Mouse (Mus musculus) regulatory T cell (primary cell): ENCODE results near the gene Xirp1.
"Not testable (repeated sequence)": the region's sequence is repeated elsewhere in the genome, so short reads cannot be mapped to it uniquely, and the experiment has no call there.

ENCODE experiments used
- in situ Hi-C: fragments of 300-600 bp; cut with MboI, MseI; formaldehyde crosslinking; loops from one replicate; pipeline ENCODE4 v1.15.1; 2025; ENCODE audit warnings: high pct_unique_total_duplicates

The Xirp1 gene

GRCm38 (mm10) chr9:120020285-120020890 lies 3.0 kb downstream of the Xirp1 start:
- in situ Hi-C loops = no loop called here

DNA sequence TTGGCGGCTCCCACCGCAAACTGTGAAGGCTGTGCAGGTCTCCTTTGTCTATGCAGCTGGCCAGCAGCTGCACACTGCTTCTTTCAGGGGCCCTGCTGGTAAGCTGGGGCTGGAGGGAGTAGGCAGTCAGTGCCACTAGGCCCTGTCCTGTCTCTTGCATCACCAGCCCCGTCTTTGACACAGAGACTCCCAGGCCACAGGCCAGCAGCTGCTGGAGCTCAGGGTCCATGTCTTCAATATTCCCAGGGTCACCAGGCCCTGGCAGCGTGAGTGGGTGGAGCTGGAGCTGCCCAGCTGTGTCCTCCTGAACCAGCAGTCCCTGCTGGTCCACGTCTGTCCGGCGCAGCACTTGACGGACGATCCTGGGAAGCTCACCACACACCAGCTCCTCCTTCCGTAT lies 6.4 kb downstream of the Xirp1 start:
- in situ Hi-C loops = no loop called here

DNA sequence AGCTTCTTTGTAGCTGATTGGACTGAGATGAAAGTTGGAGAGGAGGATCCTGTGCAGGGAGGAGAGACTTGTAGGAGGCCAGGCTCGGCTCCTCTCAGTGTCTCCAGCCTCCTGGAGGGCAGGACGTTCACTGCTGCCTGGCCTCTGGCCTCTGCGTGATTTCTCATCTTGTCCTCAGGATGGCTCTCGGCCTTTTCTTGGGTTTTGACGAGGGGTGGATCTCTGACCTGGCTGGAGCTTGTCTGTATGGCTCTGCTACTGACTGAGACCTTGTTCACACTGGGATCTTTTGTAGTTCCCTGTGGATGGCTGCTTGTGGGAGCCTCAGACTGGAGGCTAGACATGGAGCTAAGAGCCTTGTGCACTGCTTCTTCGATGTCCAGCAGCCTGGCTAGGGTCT lies 8.6 kb downstream of the Xirp1 start:
- in situ Hi-C loops = no loop called here

- in situ Hi-C loops = no loop called here
Measured at GRCm38 (mm10) chr9:120013251-120013820, 10.1 kb downstream of the Xirp1 start.

- in situ Hi-C loops = no loop called here
Measured at GRCm38 (mm10) chr9:120012781-120013180, 10.6 kb downstream of the Xirp1 start.

DNA sequence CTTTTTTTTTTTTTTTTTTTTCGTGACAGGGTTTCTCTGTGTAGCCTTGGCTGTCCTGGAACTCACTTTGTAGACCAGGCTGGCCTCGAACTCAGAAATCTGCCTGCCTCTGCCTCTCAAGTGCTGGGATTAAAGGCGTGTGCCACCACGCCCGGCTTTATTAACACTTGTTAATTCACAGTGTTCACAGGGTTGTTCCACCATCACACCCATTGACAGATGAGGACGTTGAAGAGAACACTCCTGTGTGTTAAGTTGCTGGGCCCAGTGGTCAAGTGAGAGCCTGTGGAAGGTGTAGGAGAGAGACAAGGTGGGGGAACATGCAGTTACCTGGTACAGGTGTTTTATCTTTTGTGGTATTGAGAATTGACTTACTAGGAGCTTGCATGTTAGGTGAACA lies 11.2 kb downstream of the Xirp1 start:
- in situ Hi-C loops = not testable (repeated sequence)

DNA sequence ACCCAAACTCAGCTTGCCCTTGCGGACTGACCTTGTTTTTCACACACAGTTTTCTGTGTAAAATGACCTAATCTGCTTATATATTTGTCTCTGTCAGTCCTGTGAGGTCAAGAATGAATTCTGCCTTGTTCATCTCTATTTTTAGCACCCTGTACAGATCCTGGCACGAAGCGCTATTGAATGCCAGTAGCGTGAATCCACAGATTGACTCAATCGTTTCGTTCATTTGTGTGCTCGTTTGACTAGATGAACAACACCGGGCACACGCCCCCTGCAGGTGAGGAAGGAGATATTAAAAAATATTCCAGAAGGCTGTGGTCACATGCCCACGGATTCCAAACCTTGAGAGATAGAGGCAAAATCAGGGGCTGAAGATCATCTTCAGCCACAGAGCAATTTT lies 11.9 kb downstream of the Xirp1 start:
- in situ Hi-C loops = no loop called here

GRCm38 (mm10) chr9:120010781-120011511 lies 12.5 kb downstream of the Xirp1 start:
- in situ Hi-C loops = no loop called here

GRCm38 (mm10) chr9:120009871-120010270 lies 13.5 kb downstream of the Xirp1 start:
- in situ Hi-C loops = no loop called here

DNA sequence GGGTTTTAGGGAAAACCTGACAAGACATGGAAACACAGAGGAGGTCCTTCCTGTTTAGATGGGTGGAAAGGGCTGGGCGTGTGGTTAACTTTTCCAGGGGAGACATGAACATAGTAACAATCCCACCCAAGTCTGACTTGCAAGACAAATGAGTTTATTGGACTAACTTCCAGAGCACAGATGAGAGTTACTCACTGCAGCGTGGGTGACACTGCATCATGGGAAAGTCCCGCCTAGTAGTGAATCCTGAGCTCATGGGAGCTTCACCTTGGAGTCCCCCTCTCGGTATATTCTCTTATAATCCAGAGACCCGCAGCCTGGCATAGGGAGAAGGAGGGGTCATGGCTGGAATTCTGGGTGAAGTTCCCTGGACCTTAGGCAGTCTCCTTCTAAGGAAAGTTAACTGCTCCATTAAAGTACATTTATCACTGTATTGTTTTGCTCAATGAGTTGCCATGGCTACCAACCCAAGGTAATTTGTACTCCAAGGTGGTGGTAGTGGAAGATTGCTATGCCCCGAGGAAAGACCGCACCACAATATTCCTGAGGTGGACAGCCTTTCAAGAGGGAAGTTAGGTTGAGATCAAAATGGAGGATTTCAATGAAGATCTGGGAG lies 14.1 kb downstream of the Xirp1 start:
- in situ Hi-C loops = no loop called here

GRCm38 (mm10) chr9:120007833-120008232 lies 15.6 kb downstream of the Xirp1 start:
- in situ Hi-C loops = no loop called here

GRCm38 (mm10) chr9:120005936-120006335 lies 17.5 kb downstream of the Xirp1 start:
- in situ Hi-C loops = no loop called here

DNA sequence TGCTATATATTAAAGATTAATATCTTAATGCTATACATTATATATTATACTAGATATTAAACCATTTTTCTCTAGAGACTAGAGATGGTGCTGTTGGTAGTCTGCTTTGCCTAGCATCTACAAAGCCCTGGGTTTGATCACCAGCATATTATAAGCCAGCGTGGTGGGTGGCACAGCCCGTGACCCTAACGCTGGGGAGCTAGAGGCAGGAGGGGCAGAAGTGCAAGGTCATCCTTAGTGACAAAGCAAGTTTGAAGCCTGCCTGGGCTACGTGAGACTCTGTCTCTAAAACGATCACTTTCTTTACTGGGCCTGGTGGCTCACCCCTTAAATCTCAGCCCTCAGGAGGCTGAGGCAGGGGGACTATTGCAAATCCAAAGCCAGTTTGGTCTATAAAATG lies 20.5 kb downstream of the Xirp1 start:
- in situ Hi-C loops = no loop called here

DNA sequence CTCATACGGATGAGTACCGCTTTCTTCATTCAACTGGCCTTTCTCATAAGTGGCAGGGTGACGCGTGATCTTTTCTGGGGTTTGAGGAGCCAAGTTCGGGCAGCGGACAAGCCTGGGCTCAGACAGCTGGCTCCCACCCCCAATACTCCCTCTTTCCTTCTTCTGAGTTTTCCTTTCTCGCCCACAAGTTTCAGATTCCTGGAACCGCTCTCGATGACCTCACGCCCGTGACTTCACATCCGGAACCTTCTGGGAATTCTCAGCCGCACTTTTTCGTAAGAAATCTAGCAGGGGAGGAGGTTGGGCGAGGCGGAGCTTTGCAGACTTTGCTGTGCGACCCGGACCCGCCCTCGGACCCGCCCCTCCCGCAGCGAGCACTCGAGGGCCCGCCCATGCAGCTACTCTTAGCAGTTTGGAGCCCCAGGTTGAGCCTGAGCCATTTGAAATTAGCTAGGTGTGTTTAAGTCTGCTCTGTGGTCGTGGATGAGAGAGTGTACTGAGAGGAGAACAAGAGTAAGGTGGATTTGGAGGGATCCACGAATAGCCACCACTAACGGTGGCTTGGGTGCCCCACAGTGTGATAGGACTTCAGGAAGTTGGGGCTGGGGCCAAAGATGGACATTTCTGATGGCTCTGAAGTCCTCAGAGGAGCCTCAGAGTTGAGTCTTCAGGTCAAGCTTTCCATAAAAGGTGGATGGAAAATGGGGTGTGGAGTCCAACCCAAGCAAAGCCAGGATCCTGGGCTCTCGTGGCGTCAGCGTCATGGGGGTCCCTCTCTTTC lies 21.3 kb downstream of the Xirp1 start:
- in situ Hi-C loops = no loop called here

DNA sequence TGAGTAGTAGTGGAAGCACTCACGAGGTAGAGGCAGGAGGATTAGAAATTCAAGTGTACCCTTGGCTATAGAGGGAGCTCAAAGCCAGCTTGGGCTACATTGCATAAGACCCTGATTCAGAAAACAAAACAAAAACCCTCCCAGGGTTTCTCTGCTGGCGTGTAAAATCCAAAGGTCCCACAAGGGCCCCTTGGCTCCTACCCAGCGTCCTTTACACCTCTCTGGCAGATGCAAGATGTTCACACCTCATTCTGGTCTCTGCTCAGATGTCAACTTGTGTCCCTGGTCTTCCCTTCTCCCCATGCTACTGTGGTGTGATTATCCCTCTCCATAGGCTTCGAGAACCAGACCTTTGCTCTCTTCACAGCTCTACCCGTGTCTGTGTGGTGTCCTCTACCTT lies 22.6 kb downstream of the Xirp1 start:
- in situ Hi-C loops = no loop called here

DNA sequence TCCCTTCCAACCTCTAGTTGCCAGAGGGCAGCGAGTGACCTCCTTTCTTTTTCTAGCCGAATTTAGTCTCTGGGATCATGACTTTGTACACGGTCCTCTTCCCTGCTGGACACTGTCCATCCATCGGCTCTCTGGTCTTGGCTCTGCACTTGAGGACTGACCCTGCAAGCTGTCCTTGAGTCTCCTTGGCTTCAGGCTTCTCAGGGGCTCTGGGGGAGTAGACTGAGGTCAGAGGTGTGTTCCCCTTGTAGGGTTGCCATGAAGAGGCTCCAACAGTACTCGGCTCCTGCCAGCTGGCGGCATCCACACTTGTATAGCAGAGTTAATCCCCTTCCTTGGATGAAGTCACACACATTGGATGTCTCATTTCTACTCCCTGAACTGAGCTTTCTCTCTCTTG lies 23.8 kb downstream of the Xirp1 start:
- in situ Hi-C loops = no loop called here

GRCm38 (mm10) chr9:119998776-119999175 lies 24.6 kb downstream of the Xirp1 start:
- in situ Hi-C loops = no loop called here

DNA sequence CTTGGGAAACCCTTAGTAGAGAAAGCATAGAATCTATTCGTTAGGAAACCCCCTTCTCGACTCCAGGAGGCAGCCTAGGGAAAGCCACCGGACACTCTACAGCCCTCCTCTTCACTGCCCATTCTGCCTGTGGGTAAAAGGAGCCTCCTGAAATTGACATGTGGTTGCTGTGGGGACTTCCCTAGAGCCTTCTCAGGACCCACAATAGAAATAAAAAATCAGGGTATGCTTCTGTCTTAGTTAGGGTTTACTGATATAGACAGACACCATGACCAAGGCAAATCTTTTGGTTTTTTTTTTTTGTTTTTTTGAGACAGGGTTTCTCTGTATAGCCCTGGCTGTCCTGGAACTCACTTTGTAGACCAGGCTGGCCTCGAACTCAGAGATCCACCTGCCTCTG lies 27.3 kb downstream of the Xirp1 start:
- in situ Hi-C loops = no loop called here

DNA sequence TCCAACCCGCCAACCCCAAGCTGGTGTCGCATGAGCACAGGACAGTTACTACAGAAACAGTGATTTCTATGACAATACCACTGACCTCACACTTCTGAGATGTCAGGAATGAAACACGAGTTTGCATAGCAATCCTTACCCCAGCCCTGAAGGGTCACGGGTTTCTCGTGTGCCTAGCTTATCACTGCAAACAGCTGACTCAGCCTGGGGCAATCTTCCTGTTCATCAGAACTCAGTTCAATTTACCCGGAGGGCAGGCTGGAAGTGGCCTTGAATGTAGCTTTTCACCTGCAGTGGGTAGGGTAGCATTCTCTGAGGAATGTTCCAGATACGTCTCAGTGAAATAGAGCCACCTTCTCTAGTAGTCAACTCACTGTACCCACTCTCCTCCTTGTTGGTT lies 29.2 kb downstream of the Xirp1 start:
- in situ Hi-C loops = no loop called here

DNA sequence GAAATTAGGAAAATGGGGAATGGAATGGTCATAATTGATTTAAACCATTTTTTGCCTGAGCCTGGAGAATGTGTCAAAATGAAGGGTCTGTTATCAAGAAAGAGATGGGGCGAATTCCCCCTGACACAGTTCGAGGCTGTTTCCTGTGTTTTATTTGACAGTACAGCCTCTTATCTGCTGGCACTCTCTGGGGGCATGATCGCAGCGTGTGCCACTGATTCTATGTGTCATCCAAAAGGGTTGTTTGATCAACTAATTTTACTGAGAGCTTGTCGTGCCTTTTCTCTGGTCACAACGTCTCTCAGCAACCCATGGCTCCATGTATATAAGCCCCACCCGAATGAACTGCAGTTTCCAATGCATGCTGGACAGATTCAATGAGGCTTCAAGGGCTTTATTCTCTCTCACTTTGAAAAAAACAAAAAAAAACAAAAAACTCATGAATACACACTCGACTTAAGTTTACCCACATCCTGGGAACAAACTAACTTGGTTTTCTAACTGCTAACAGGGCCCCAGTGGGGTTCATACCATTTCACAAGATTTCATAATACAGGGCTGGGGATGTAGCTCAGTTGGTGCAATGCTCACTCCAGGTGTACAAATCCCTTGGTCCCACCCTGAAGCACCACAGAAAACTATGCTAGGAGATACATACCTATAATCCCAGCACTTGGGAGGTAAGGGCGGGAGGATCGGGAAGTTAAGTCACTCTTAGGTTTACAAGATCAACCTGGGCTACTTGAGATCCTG lies 30.1 kb downstream of the Xirp1 start:
- in situ Hi-C loops = no loop called here

GRCm38 (mm10) chr9:119991310-119991709 lies 32.1 kb downstream of the Xirp1 start:
- in situ Hi-C loops = no loop called here
